Mouse (Mus musculus) intestine, postnatal 0 days (tissue): ENCODE results near the gene Lrrc4b. TPM values are rescaled to one million over a fixed set of nuclear protein-coding genes. Genes with fewer than 3 reads are reported as not detected.

Source experiments
- ATAC-seq: fragments of 200-750 bp; cut with Nextera tagmentation; 2 replicates; pipeline ENCODE4 v1.8.0; 2017; ENCODE audit warnings: mild to moderate bottlenecking, moderate TSS enrichment, moderate library complexity
- H3K27ac ChIP-seq: fragments of 300-500 bp; sonication (generic); 2 replicates; pipeline ENCODE4 v1.5.1; 2014; ENCODE audit warnings: mild to moderate bottlenecking, low read depth, low read length, moderate library complexity
- H3K27me3 ChIP-seq: fragments of 300-500 bp; sonication (generic); replicated peaks from 2 replicates; pipeline ENCODE4 v1.6.1; 2014; ENCODE audit warnings: low read length, mixed read lengths; ENCODE audit not compliant: control insufficient read depth, insufficient read depth
- H3K36me3 ChIP-seq: fragments of 300-500 bp; sonication (generic); 2 replicates; pipeline ENCODE4 v1.6.1; 2014; ENCODE audit warnings: mild to moderate bottlenecking, moderate library complexity; ENCODE audit not compliant: control insufficient read depth, insufficient read depth
- H3K4me1 ChIP-seq: fragments of 300-500 bp; sonication (generic); replicated peaks from 2 replicates; pipeline ENCODE4 v1.6.1; 2014; ENCODE audit warnings: antibody characterized with exemption, low read length, mixed read lengths; ENCODE audit not compliant: control insufficient read depth, insufficient read depth
- H3K4me2 ChIP-seq: fragments of 300-500 bp; sonication (generic); replicated peaks from 2 replicates; pipeline ENCODE4 v1.6.1; 2014; ENCODE audit warnings: low read depth, mild to moderate bottlenecking, moderate library complexity
- H3K4me3 ChIP-seq: fragments of 300-500 bp; sonication (generic); 2 replicates; pipeline ENCODE4 v1.5.1; 2014; ENCODE audit warnings: low read depth, low read length
- H3K9ac ChIP-seq: fragments of 300-500 bp; sonication (generic); 2 replicates; pipeline ENCODE4 v1.6.1; 2014; ENCODE audit warnings: mild to moderate bottlenecking, low read depth, low read length
- H3K9me3 ChIP-seq: fragments of 300-500 bp; sonication (generic); 2 replicates; pipeline ENCODE4 v1.6.1; 2016; ENCODE audit warnings: mixed run types; ENCODE audit not compliant: control insufficient read depth
- CTCF ChIP-seq: sonication (generic); IDR thresholded peaks from 2 replicates; pipeline ENCODE4 v1.5.1; 2016; ENCODE audit warnings: low read depth, mild to moderate bottlenecking, control low read depth, antibody characterized with exemption, moderate library complexity
- WGBS: fragments of 180-500 bp; shearing (Covaris S2); extraction: QIAGEN DNeasy Blood & Tissue Kit; methylation state at CpG from one replicate; pipeline ENCODE4 v1.1.7; 2014; 5-methylcytosine and 5-hydroxymethylcytosine counted together
- polyA plus RNA-seq: library from polyadenylated mRNA; unstranded; fragments of >200 nt; fragmentation: Nextera tagmentation; extraction: Ambion mirVana; gene quantifications from 2 replicates; pipeline ENCODE4 v1.2.1, GENCODE M21; 2015

Gene Lrrc4b
- polyA plus RNA-seq, 1 experiment from 2014 or later = 0.35 TPM

DNA sequence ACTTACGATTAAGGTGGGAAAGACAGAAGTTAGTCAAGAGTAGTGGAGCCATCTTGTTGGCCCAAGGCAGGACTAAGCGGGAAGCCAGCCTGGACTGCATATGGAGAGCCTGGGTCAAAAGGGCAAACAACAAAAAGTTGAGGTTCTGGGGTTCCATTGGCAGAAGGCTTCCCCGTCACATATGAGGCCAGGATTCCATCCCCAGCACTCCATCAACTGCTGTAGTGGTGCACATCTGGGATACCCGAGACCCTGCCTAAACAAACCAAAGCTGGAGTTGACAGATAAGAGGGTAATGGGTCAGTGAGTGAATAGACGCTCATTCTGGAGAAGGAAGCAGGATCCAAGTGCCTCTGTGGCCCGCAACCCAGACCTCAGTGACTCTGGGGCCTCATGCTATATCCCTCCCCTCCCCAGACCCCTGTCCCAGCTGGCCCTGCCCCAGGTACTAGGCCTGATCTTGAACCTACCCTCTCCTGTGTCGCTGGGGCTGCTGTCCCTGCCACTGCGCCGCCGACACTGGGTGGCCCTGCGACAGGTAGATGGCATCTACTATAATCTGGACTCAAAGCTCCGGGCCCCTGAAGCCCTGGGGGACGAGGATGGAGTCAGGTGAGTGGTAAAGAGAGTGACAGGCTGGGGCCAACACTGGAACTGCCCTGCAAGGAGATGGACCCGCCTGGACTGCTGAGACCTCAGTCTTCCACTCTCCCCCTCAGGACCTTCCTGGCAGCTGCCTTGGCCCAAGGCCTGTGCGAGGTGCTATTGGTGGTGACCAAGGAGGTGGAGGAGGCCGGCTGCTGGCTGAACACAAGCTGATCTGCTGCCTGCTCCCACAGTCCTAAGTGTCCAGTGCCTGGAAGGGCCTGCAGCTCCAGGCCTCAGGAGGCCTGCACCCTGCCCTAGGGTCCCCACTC lies 42.1 kb downstream of the Lrrc4b start:
- Histone ChIP-seq H3K9me3 (no peaks in the 10 kb centered on the region), H3K36me3 (no peaks in the 10 kb centered on the region; the same call in 1 of the 2 replicates), H3K4me2 (no peak overlapping the region), H3K4me1 (peaks cover 12% of the 10 kb centered on the region; the same call in 1 of the 2 replicates), H3K27ac (no peak overlapping the region), H3K4me3 (no peak overlapping the region), H3K9ac (no peak overlapping the region), H3K27me3 (no peaks in the 10 kb centered on the region)
- WGBS = 84% methylated on average over 16 of the region's 16 CpGs
- TF ChIP-seq CTCF = no peak
- no peak for ATAC-seq

DNA sequence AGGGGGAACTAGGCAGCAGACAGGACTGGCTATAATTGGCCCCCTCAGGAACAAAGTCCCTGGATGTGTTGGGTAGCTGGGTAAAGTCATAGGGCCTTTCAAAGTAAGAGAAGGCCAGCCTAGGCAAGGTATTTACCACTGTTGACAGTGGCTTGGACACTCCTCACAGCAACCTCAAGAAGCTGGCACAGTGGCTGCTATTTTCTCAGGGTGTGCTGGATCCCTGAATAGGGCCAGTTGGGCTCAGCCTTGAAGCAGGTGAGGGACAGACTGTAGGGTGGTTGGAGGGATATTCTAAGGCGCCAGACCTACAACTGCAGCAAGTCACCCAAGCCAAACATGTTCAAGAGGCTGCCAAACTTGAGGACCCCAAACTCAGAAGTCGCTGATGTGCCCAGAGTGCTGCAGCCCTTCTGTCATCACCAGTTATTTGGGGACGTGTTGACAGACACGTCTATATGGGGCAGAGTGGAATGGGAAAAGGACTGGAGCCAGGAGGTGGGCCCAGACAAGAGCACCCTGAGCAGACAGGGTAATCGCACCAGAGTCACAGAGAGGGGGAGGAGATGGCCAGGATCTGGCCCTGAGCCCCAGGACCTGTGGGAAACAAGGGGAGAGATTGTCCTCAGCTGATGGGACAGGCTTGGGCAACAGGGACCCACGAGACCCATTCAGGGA lies 43.2 kb downstream of the Lrrc4b start:
- Histone ChIP-seq H3K4me1 (peaks cover 12% of the 10 kb centered on the region; the same call in 1 of the 2 replicates), H3K36me3 (no peaks in the 10 kb centered on the region; the same call in 1 of the 2 replicates), H3K4me3 (no peak overlapping the region), H3K27me3 (peaks cover 2% of the 10 kb centered on the region; the same call in 1 of the 2 replicates), H3K27ac (no peak overlapping the region), H3K9me3 (no peaks in the 10 kb centered on the region), H3K9ac (no peak overlapping the region), H3K4me2 (no peak overlapping the region)
- WGBS = 49% methylated on average over 6 of the region's 6 CpGs
- ATAC-seq = no peak
- TF ChIP-seq CTCF = no peak

DNA sequence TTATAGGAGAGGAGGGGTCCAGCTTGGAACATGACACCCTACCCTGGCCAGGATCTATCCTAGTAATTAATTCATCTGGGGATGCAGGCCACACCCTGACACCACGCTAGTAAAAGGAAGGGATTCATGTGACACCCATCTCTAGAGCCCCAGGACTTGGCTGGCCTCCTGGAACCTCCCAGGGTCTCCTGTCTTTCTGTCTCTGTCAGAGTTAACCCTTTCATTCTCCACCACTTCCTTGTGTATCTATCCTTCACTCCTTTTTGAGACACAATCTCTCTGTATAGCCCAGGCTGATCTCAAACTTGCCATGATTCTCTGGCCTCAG lies 43.7 kb downstream of the Lrrc4b start:
- H3K36me3 ChIP-seq = no peaks in the 10 kb centered on the region; the same call in 1 of the 2 replicates
- H3K27me3 ChIP-seq = peaks cover 7% of the 10 kb centered on the region; the same call in 1 of the 2 replicates
- WGBS = 0% methylated on average over 1 of the region's 1 CpGs
- no peak overlapping the region for H3K4me2 ChIP-seq
- no peaks in the 10 kb centered on the region for H3K9me3 ChIP-seq
- H3K9ac ChIP-seq = no peak overlapping the region
- no peak for TF ChIP-seq CTCF
- H3K27ac ChIP-seq = no peak overlapping the region
- H3K4me1 ChIP-seq = peaks cover 12% of the 10 kb centered on the region; the same call in 1 of the 2 replicates
- no peak for ATAC-seq
- H3K4me3 ChIP-seq = no peak overlapping the region

DNA sequence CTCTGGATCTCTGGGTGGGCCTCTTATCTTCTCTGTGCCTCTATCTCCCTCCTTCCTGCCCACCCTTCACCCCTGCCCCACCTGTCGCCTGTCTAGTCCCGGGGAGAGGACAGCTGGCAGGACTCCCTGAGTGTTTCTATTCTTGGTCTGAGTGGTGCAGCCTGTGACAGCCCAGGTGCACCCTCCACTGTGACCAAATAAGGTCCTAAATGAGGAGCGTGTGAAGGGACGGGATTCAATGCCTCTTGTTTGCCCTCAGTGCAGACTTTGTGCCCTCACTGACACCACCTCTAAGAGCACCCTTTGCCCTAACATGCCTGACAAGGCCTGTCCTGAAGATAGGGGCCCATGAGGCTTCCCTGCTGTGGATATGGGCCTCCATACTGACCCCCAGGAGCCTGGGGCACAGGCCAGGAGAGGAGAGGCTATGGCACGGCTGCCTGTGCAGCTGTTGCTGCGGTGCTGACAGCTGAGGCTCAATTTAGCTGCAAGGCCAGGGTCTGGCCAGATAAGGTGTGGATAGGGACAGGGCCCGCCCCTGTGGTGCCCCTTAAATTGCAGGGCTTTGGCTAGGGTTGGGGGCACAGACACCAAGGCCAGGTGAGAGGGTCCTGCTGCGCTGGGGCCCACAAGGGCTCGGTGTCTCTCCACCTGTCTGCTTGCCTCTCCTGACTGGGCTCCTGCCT lies 44.3 kb downstream of the Lrrc4b start:
- Histone ChIP-seq H3K27ac (no peak overlapping the region), H3K4me3 (no peak overlapping the region), H3K36me3 (no peaks in the 10 kb centered on the region; the same call in 1 of the 2 replicates), H3K9ac (no peak overlapping the region), H3K4me1 (peaks cover 12% of the 10 kb centered on the region; the same call in 1 of the 2 replicates), H3K4me2 (no peak overlapping the region; the same call in 1 of the 2 replicates), H3K9me3 (no peaks in the 10 kb centered on the region), H3K27me3 (peaks cover 7% of the 10 kb centered on the region; the same call in 1 of the 2 replicates)
- WGBS = 28% methylated on average over 9 of the region's 9 CpGs
- ATAC-seq = peak; percentile 46
- no peak for TF ChIP-seq CTCF

DNA sequence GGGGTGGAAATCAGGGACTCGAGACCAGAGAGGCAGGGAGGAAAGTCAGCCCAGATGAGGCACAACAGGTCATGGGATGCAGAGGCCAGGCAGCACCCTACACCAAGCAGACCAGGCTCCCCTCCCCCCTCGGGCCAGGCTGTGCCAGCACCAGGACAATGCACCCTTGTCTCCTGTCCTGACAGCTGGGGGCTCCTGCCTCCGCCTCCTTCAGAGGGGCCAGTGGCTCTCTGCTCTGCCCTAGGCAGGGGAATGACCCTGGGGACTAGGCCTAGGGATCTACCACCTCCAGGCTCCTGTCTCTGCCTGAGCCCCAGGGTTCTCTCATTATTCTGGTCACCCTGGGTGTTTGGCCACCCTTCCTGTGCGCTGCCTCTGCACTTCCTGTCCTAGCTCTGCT lies 45.6 kb downstream of the Lrrc4b start:
- H3K9me3 ChIP-seq = no peaks in the 10 kb centered on the region
- no peak overlapping the region for H3K27ac ChIP-seq
- ATAC-seq = 0 out of 2 replicates have a peak, but pooled peaks have one; percentile 12
- peaks cover 7% of the 10 kb centered on the region; the same call in 1 of the 2 replicates for H3K27me3 ChIP-seq
- H3K36me3 ChIP-seq = no peaks in the 10 kb centered on the region; the same call in 1 of the 2 replicates
- H3K4me3 ChIP-seq = no peak overlapping the region
- H3K4me1 ChIP-seq = peaks cover 4% of the 10 kb centered on the region; the same call in 1 of the 2 replicates
- H3K9ac ChIP-seq = no peak overlapping the region
- no peak for TF ChIP-seq CTCF
- WGBS = 35% methylated on average over 4 of the region's 4 CpGs
- no peak overlapping the region for H3K4me2 ChIP-seq
